Mouse (Mus musculus) A20 (cell line): Measurements from ENCODE around the gene Olig2.

Experiments
- DNase-seq: peaks from one replicate; pipeline ENCODE4 v3.0.0-alpha.2; 2011; ENCODE audit warnings: low read depth, low spot score

The Olig2 gene

DNA sequence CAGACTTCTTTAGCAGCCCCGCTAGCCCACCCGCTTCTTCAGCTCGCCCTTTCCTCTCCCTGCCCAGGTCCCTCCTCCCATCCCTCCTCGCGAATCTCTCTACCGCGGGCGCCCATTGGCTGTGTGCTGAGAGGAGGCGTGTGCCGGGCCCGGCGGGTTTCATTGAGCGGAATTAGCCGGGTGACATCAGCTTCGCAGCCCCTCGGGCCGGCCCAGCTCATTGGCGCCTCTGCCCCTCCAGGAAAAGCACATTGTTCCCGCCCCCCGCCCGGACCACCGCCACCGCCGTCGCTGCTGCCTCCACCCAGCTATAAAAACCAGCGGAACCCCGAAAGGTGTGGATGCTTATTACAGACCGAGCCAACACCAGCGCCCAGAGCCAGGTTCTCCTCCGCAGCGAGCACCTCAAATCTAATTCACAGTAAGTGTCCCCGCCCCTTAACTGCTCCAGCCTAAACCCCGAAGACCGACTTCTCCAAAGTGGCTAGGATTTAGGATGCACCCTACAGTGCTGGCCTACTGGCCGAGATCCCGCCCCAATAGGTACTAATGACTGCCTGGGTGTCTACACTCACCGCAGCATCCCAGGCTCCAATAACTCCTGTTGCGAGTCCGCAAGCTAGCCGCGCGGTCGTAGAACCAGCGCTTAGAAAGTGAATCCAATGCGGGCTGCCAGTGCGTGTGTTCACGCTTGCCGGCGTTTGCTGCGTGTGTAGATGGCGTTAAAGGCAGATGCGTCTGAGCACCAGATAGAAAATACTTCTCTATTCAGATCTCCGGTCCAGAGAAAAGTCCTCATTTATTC, at the start of gene Olig2:
Olig2 (plus strand) TSS at position 225 of the 805 bp plus-strand sequence.
- no peak for DNase-seq

DNA sequence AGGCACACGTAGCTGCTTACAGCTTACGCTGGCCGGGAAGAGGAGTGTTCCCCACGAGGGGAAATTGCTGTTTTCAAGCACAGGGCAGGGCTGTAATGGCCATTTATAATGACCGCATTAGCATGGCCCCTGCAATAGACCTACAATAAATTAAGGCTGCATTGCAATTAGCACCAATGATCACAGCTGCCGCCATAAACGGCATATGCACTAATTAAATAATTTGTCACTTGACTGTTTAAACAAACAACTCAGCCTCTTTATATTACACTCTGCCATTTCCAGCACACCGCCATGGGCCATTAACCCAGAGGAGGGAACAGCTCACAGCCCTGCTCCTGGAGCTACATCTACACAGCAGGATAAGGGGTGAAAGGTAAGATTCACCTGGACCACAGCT, 49.4 kb upstream of the Olig2 start:
- DNase-seq = no peak

DNA sequence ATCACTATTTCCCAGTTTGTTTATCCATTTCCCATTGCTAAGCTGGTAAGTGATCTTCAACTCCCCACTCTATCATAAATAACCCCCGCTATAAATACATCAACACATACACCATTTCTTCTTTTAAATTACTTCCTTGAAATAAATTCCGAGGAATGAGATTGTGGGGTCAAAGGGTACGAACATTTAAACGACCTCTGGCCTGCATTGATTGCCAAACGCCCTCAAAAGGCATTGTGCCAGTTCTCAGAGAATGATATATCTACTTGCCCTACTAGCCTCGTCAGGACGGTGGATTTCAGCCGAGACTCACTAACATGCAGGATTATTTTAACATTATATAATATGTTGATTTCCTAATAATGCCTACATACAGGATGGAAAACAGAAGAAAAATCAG, 38.2 kb upstream of the Olig2 start:
- DNase-seq = no peak

DNA sequence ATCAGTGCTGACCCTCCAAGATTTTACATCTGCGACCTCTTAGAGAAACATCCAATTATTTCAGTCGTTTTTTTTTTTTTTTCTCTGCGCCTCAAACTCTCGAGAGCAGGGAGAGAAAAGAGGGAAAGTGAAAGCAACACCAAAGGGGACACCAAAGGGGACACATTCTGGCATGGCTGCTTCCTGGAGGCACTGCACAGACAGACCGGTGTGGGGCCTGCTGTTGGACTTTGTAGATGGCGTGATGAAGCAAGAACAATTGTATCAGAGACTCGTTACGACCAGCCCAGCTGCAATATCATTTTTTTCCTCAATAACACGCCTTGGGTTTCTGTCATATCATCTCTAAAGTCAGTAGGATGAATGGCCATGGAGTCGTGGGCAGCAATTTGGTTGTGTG, 37.6 kb upstream of the Olig2 start:
- no peak for DNase-seq

DNA sequence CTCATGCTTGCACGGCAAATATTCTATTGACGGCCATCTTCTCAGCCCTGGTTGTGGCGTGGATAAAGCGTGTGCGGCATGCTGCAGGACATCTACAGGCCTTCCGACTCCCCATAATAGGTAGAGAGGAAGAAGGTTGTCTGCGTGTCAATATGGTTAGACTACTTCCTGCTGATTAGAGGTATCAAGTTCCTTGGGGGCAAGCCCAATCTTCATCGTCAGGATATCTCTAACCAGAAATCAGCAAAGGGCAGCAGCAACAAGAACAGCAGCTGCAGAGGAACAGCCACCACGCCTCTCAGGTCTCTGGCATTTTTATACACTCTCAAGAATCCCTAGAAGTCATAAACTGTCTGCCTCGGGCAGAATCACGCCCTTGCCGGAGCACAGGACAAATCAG, 37.0 kb upstream of the Olig2 start:
- no peak for DNase-seq

DNA sequence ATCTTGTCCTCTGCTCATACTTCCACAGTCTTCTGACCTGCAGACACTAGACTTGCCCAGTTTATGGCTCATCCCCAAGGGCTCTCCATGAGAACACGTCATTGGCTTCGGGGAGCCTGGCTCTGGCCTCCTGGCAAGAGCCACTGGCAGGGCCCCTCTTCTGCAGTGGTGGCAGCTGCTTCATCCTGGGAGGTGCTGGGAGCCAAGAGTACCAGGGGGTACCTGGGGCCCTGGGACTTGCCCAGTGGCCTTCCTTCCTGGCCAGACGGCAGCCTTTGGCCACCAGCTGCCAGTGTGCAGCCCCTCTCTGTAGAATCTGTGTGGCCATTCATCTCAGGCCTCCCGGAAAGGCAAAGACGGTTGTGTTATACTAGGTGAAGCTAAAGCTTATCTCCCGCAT, 34.0 kb upstream of the Olig2 start:
- DNase-seq = no peak

DNA sequence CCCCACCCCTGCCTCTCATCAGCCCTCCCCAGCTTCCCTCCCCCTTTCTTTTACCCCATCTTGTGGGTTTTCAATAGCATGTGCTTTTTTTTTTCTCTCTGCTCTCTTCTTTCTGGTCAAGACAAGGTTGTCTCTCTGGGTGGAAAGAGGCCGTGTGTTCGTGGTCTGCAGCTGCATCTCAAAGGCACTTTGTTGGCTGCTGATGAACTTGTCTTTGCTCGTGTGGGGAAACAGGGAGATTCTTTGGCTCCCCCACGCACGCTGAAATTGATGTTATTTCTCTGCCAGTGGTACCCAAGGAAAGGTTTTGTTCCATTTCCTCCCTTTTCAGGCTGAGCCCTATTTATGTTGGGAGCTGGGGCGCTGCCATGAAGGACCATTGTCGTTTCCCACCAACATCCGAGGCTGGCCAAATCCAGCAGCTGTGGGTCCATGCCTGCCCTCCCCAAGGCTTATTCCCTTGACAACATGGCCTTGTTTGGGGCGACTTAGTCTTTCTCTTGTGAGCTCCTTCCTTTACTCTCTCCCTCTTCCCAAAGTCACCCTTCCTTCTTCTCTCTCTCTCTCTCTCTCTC, 33.5 kb upstream of the Olig2 start:
- no peak for DNase-seq

DNA sequence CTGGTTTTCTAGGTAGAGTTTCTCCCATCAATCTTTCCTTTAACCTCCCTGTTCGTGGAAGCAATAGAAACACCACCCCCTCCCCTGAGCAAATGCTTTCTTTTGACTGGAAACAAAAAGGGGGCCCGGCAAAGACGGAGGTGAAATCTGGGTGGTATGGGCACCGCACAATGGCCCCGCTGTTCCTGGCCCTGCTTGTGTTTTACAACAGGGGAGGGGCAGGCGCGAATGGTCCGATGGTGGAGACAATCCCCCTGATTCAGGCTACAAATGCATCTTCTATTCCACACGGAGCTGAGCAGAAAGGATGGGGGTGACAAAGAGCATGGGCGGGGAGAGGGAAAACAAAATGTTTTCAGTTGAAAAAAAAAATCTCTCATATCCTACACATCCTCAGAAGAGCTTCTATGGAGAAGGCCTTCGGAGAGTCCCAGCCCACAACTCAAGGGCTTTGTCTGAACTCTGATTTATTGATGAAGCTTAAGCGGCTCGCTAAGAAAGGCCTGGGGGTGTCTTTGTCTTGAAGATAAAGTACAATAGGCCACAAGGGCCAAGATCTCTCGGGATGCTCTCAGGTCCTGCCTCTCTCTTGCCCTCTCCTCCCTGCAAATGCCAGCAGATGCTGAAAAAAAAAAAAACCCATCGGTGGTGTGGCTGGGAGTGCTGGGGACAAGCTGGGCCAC, 32.4 kb upstream of the Olig2 start:
- no peak for DNase-seq

DNA sequence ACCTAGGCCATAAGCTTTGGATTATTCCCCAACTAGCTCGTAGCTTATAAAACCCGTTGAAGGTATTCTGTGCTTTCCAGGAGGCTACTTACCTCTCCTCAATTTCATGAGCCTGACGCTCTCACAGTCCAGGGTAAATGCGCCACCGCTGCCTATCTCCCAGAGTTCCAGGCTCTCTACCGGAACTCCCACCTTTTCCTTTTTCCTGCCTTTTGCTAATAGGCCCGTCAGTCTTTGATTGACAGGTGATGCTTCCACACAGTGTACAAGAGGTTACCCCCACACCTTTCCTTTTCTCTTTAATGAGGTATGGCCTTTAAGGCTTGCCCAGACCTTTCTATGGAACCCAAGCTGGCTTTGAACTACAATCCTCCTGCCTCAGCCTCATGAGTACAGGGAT, 25.4 kb upstream of the Olig2 start:
- no peak for DNase-seq

DNA sequence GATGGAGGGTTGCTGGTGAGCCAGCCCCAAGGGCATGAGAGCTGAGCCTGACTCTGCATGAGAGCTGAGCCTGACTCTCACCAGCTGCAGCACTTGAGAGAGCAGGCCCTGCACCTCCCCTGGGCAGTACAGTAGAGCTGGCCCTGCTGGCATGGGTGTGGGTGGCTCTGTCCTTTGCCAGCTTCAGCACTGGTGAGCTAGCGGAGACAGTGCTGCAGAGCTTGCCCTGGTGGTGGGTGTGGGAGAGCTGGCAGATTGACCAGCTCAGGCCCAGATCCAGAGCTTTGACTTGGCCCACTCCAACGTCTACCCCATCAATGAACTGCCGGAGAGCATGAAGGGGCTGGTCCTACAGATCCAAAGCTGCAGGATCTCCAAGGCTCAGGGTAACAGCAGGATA, 22.3 kb upstream of the Olig2 start:
- DNase-seq = no peak

DNA sequence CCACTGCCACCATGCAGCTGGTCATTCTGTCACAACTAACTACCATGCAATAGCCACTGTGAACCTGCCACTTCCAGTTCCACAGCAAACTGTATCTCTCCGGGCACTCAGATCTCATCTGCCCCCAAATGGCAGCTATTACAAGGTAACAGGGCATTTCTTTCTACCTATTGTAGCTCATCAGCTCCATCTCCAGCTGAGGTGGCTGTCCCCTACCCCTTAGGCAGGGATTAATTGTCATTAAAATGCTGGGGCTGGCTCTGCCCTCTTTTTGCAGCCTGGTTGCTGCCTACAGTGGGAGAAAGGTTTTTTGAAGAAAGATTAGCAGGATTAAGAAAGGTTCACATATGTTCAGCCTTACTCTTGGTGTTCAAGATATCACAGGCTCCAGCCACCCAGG, 18.9 kb upstream of the Olig2 start:
- no peak for DNase-seq

DNA sequence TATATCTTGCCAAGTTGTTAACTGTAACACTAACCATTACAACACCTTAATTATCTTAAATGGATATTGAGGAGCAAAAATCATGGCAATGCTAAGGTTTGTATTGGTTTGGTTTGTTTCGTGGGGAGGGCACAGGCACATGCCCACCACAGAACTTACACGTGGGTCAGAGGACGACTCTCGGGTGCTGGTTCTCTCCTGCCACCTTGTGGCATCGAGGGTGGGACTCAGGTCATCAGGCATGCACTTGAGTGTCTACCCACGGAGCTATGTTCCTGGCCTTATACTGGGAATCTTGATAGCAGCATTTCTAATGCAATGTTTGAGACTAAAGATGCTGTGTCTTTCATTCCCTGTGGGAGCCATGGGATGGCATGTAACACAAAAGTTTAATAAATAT, 8.2 kb upstream of the Olig2 start:
- peak; percentile 31 for DNase-seq

DNA sequence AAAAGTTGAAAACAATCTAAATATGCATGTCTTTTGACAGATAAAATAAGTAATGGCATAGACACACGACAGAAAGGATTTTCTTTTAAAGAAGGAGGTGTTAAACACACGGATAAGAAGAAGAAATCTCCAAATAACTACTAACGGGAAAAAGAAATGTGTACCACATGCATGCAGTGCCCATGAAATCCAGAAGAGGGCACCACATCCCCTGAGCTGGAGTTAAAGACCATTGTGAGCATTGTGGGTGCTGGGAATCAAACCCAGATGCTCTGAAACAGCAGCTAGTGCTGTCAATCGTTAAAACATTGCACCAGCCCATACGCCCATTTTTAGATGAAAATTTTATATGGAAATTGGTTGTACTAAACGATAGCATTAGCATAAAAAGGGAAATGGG, 7.3 kb upstream of the Olig2 start:
- peak; percentile 31 for DNase-seq

DNA sequence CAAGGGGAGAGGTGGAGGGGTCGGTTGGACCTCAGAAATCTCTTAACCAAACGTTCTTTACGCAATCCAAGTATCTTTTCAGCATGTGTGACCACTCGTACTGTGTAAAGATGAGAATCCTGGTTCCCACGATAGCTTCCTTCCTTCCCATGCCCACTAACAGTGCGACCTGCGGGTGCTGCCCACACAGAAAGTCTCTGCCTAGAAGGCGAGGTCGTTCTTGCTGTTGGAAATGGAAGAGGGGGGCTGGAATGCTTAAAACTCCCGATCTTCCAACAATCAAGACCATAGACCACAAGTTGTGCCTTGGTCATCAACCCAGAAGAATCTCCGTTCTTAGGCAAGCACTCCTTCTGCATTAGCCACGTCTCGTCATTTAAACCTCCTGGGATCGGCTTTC, 6.0 kb upstream of the Olig2 start:
- DNase-seq = no peak

DNA sequence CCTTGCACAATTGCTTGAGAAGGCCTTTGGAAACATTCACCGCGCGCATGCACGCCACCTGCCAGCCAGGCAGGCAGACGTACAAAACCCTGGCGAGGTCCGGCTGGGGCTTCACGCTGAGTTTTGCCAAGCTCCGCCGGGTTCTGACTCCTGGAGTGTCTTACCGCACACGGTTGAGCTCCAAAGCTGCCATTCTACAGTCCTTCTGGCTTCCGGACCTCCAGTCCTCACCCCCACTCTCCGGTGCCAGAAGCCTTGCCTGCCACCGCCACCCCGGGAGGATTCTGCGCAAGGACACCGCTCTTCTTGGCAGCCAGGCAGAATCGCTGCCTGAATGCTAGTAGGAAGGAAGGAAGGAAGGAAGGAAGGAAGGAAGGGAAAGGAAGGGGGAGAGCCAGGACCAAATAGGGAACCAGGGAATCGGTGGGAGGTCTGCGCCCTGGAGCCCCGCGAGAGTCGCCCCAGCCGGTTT, 3.0 kb upstream of the Olig2 start:
- DNase-seq = no peak

DNA sequence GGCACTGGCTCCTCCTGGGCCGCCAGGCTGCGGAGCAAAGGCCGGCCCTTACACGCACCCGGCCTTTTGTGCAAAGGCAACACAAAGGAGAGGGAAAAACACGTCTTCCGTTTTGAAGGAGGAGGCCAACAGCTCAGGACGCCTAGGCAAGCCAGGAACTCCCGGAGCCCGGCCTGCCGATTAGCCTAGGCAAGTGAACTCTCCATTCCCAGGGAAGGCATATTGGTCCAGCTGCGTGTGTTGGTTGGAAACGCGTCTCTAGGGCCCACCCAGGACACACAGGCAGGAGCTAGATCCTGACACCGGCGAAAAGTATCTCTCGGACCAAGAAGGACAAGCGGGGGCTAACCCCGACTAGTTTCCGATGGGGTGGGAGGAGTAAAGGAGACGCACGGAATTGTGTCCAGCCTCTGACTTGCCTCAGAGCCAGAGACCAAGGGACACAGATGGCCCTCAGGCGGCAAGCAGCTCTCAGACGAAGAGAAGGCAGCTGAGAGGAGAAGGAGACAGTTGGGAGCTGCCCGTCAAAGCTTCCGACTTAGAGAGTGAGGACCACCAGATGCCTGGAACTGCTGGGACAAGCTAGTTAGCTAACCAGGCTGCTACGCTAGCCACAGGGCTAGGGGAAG, 2.5 kb upstream of the Olig2 start:
- no peak for DNase-seq

DNA sequence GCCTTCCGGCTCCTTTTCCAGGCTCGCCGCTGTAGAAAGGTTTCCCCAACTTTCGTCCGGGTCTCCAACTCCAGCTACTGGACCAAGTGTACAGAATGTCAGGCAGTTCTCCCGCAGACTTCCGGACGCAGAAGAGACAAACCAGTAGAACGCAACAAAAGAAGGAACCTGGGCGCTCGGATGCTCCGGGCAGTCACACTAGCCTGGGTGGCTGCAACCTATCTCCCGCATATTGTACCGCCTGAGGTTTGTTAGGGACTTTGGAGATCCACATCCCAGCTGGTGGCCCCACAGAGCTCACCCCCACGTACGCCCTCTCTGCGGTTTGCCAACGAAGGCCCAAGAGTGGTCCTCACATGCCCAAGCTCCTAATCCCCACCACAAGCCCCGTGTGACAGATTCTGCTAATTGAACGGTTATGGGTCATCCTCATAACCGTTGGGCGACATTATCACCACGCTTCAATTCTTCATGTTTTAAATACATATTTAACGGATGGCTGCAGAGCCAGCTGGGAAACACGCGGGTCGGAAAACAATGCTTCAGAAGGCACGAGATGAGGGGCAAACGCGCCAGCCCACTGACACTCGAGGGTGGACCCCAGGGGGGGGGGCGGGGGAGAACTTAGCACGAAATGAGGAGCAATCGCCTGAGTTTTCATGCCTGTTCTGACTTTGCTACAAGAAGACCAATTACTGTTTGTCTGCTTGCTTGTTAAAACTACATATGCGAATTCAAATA, 1.8 kb upstream of the Olig2 start:
- no peak for DNase-seq

DNA sequence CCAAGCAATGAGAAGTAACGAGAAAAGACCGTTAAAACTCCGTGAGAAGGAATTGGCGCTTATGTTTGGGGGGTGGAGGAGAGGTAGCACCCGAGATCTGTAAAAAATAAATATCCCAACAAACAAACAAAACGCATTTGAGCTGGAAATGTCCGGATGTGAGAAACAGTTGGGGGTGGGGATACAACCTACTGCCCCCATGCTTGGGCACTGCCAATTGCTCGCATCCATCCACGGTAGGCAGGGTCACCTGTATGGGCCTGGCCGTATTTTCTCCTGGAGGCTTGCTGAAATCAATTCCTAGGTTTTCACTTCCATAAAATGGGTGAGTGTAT, 1.2 kb upstream of the Olig2 start:
- no peak for DNase-seq

DNA sequence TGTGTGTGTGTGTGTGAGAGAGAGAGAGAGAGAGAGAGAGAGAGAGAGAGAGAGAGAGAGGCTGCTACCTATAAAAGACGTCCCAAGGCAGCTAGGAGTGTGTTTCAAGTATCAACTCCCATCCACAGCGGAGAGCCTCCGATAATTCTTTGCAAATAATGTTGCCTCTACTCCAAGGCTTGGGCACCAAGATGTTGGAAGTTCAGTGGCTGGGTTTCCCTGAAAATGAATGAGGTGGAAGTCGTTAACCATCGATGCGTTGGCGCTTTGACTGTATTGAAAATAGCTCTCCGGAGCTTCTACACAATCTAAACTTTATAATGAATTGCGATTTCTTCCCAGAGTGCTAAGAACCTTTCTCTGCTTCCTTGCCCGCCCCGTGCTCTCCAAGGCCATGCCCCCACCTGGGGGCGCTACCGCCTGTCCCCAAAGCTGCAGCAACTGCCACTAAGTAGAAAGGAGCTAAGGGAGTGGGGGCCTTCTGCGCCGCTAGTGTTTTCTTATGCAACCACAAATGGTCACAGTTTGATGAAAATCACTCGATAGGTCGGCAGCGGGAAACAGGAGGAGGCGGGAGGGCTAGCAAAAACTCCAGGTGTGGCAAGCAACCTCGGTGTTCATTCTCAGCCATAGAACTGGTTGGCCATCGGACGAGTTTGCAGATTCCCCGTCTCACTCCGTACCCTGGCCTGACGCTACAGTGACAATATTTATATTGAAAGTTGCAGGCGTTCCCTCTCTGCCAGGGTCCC, 600 bp upstream of the Olig2 start:
- DNase-seq = no peak

DNA sequence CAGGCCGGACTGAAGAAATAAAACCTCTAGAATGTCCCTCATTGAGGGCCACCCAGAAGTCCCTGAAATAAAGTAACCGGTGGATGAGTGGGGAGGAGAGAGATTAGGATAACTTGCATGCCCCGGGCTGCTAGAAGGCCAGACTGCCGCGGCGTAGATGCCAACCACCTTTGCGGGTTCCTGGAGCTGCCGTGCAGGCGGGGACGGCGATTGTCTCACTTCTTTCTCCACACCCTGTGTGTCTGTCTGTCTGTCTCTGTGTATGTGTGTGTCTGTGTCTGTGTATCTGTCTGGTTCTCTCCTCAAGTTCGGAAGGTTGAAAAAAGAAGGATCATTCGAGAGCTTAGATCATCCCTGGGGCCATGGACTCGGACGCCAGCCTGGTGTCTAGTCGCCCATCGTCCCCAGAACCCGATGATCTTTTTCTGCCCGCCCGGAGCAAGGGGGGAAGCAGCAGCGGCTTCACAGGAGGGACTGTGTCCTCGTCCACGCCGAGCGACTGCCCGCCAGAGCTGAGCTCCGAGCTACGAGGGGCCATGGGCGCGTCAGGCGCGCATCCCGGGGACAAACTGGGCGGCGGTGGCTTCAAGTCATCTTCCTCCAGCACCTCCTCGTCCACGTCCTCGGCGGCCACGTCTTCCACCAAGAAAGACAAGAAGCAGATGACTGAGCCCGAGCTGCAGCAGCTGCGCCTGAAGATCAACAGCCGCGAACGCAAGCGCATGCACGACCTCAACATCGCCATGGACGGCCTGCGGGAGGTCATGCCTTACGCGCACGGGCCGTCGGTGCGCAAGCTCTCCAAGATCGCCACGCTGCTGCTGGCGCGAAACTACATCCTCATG, 1.0 kb downstream of the Olig2 start:
- DNase-seq = no peak
